Comparison of ENCODE assay signal across 8 mouse cellular contexts in genomic region chr2:26314281-26315071, GRCm38 (mm10). TPM values are rescaled to one million over a fixed set of nuclear protein-coding genes. Genes with fewer than 3 reads are reported as not detected.
DNase-seq lines count a peak whose midpoint lies in the region; ATAC-seq and TF ChIP-seq lines count a peak whose summit lies in the region.

No protein-coding gene starts in this region.

- peak overlapping the region; percentile 96 for H3K27ac ChIP-seq in embryonic facial prominence, embryonic 11.5 days (replicated peaks; ENCODE audit: low read depth, low read length)
- H3K27ac ChIP-seq in lung, postnatal 0 days (ENCODE audit: low read length): peak overlapping the region; percentile 92
- H3K27ac ChIP-seq in stomach, embryonic 14.5 days (ENCODE audit: low read length): peak overlapping the region; percentile 96

- peaks cover 19% of the 10 kb centered on the region for H3K4me1 ChIP-seq in embryonic facial prominence, embryonic 11.5 days (ENCODE audit: control insufficient read depth, insufficient read depth, low read length)
- H3K4me1 ChIP-seq in lung, postnatal 0 days (ENCODE audit: insufficient read depth, low read depth, low read length): peaks cover 21% of the 10 kb centered on the region
- H3K4me1 ChIP-seq in stomach, embryonic 14.5 days (ENCODE audit: control insufficient read depth, insufficient read depth, low read length): peaks cover 34% of the 10 kb centered on the region

- H3K27me3 ChIP-seq in embryonic facial prominence, embryonic 11.5 days (ENCODE audit: control insufficient read depth, insufficient read depth, low read length): no peaks in the 10 kb centered on the region
- H3K27me3 ChIP-seq in lung, postnatal 0 days (replicated peaks; ENCODE audit: insufficient read depth, low read length): no peaks in the 10 kb centered on the region
- H3K27me3 ChIP-seq in stomach, embryonic 14.5 days (ENCODE audit: control insufficient read depth, insufficient read depth, low read length): no peaks in the 10 kb centered on the region

- no peaks in the 10 kb centered on the region for H3K9me3 ChIP-seq in embryonic facial prominence, embryonic 11.5 days (replicated peaks; ENCODE audit: control insufficient read depth, low read length)
- no peaks in the 10 kb centered on the region for H3K9me3 ChIP-seq in lung, postnatal 0 days (ENCODE audit: low read length)
- H3K9me3 ChIP-seq in stomach, embryonic 14.5 days (ENCODE audit: control insufficient read depth, low read depth, low read length): no peaks in the 10 kb centered on the region

- no peaks in the 10 kb centered on the region for H3K36me3 ChIP-seq in embryonic facial prominence, embryonic 11.5 days (replicated peaks; ENCODE audit: control insufficient read depth, insufficient read depth, low read depth, low read length)
- no peaks in the 10 kb centered on the region for H3K36me3 ChIP-seq in lung, postnatal 0 days (ENCODE audit: insufficient read depth, low read length)
- H3K36me3 ChIP-seq in stomach, embryonic 14.5 days (ENCODE audit: control insufficient read depth, insufficient read depth, low read length): no peaks in the 10 kb centered on the region

- DNase-seq in brain, embryonic 14.5 days (ENCODE audit: low read depth): peak; percentile 52
- peak; percentile 82 for DNase-seq in embryonic facial prominence, embryonic 11.5 days (ENCODE audit: low spot score)
- peak; percentile 75 to 77 for DNase-seq in heart, adult 9 months (ENCODE audit: low spot score in 2 of 2)
- DNase-seq in kidney, adult 9 months: peak; percentile 40
- peak; percentile 94 for DNase-seq in lung, postnatal 0 days (ENCODE audit: low spot score)
- DNase-seq in right cerebral cortex, adult 2 months (ENCODE audit: low spot score in 2 of 2): no peak
- DNase-seq in left cerebral cortex, adult 18-20 months (ENCODE audit: low spot score in 2 of 2): no peak

- peak overlapping the region; percentile 95 for H3K4me2 ChIP-seq in embryonic facial prominence, embryonic 11.5 days (ENCODE audit: low read depth, low read length)
- peak overlapping the region; percentile 81 for H3K4me2 ChIP-seq in lung, postnatal 0 days (replicated peaks; ENCODE audit: low read depth, low read length)
- peak overlapping the region; percentile 84 for H3K4me2 ChIP-seq in stomach, embryonic 14.5 days (replicated peaks; ENCODE audit: low read depth, low read length)

- H3K4me3 ChIP-seq in embryonic facial prominence, embryonic 11.5 days (ENCODE audit: low read depth, low read length): peak overlapping the region; percentile 93
- peak overlapping the region; percentile 78; the same call in 1 of the 2 replicates for H3K4me3 ChIP-seq in lung, postnatal 0 days (ENCODE audit: low read depth, low read length)
- H3K4me3 ChIP-seq in stomach, embryonic 14.5 days (ENCODE audit: low read depth, low read length): peak overlapping the region; percentile 90; the same call in 1 of the 2 replicates

- peak overlapping the region; percentile 94 for H3K9ac ChIP-seq in embryonic facial prominence, embryonic 11.5 days (replicated peaks; ENCODE audit: low read length)
- H3K9ac ChIP-seq in lung, postnatal 0 days (replicated peaks; ENCODE audit: low read depth): no peak overlapping the region; the same call in 1 of the 2 replicates
- H3K9ac ChIP-seq in stomach, embryonic 14.5 days (replicated peaks; ENCODE audit: low read depth, low read length): peak overlapping the region; percentile 95; the same call in 1 of the 2 replicates

- TF ChIP-seq EP300 in lung, postnatal 0 days (IDR thresholded peaks at IDR 0.05): peak; percentile 67

- TF ChIP-seq CTCF in brain, embryonic 14.5 days (IDR thresholded peaks at IDR 0.05; ENCODE audit: borderline replicate concordance, extremely low read depth, insufficient read depth, insufficient read length): no peak
- TF ChIP-seq CTCF in lung, postnatal 0 days (IDR thresholded peaks at IDR 0.05): no peak

- 0 out of 2 replicates have a peak, but pooled peaks have one; percentile 8 for ATAC-seq in embryonic facial prominence, embryonic 11.5 days (replicated peaks; ENCODE audit: insufficient number of reproducible peaks, low FRiP score, low TSS enrichment, low read depth)
- ATAC-seq in lung, postnatal 0 days: peak; percentile 69
- no peak for ATAC-seq in stomach, embryonic 14.5 days (ENCODE audit: insufficient number of reproducible peaks, insufficient read depth, low FRiP score, low read depth)

- WGBS in embryonic facial prominence, embryonic 11.5 days: 29% methylated on average over 13 of the region's 13 CpGs
- WGBS in lung, postnatal 0 days: 34% methylated on average over 13 of the region's 13 CpGs
- WGBS in stomach, embryonic 14.5 days: 33% methylated on average over 13 of the region's 13 CpGs

- TF ChIP-seq POLR2A in brain, embryonic 14.5 days (IDR thresholded peaks at IDR 0.05; ENCODE audit: borderline replicate concordance, extremely low read depth, insufficient read depth, insufficient read length, poor library complexity, severe bottlenecking): no peak

RNA-seq across cellular contexts. Expression of gene Gpsm1, which starts 0.8 kb away (rescaled TPM):
- polyA plus RNA-seq in brain, embryonic 14.5 days (2012; rRNA removed): 163 and 195 TPM in 2 replicates
- 31.7 and 39.9 TPM in 2 replicates for polyA plus RNA-seq in embryonic facial prominence, embryonic 11.5 days (2014; fragmentation: Nextera tagmentation; extraction: Ambion mirVana)
- polyA plus RNA-seq in lung, postnatal 0 days (2015; fragmentation: Nextera tagmentation; extraction: Ambion mirVana): 29.0 and 33.0 TPM in 2 replicates
- polyA plus RNA-seq in stomach, embryonic 14.5 days (2014; fragmentation: Nextera tagmentation; extraction: Ambion mirVana): 24.0 and 24.1 TPM in 2 replicates
- 10 to 100 TPM; 50.5 to 61.3 TPM for total RNA-seq in left cerebral cortex, adult 18-20 months (2021)

RNA-seq across cellular contexts. Expression of gene Ccdc187, which starts 20.1 kb away (rescaled TPM):
- polyA plus RNA-seq in brain, embryonic 14.5 days (2012; rRNA removed): 1.4 and 1.9 TPM in 2 replicates
- 0.13 TPM in 1 of 2 replicates, not detected in the other for polyA plus RNA-seq in embryonic facial prominence, embryonic 11.5 days (2014; fragmentation: Nextera tagmentation; extraction: Ambion mirVana)
- 0.61 and 0.77 TPM in 2 replicates for polyA plus RNA-seq in lung, postnatal 0 days (2015; fragmentation: Nextera tagmentation; extraction: Ambion mirVana)
- 0.58 and 1.1 TPM in 2 replicates for polyA plus RNA-seq in stomach, embryonic 14.5 days (2014; fragmentation: Nextera tagmentation; extraction: Ambion mirVana)
- total RNA-seq in left cerebral cortex, adult 18-20 months (2021): 1 to 10 TPM; 2.2 to 2.6 TPM

RNA-seq across cellular contexts. Expression of gene Dnlz, which starts 37.4 kb away (rescaled TPM):
- 31.0 and 32.8 TPM in 2 replicates for polyA plus RNA-seq in brain, embryonic 14.5 days (2012; rRNA removed)
- 25.1 and 29.8 TPM in 2 replicates for polyA plus RNA-seq in embryonic facial prominence, embryonic 11.5 days (2014; fragmentation: Nextera tagmentation; extraction: Ambion mirVana)
- 14.2 and 15.5 TPM in 2 replicates for polyA plus RNA-seq in lung, postnatal 0 days (2015; fragmentation: Nextera tagmentation; extraction: Ambion mirVana)
- 25.6 and 27.6 TPM in 2 replicates for polyA plus RNA-seq in stomach, embryonic 14.5 days (2014; fragmentation: Nextera tagmentation; extraction: Ambion mirVana)
- total RNA-seq in left cerebral cortex, adult 18-20 months (2021): 10 to 100 TPM; 27.7 to 29.4 TPM

RNA-seq across cellular contexts. Expression of gene Card9, which starts 46.2 kb away (rescaled TPM):
- 1.8 and 2.2 TPM in 2 replicates for polyA plus RNA-seq in brain, embryonic 14.5 days (2012; rRNA removed)
- polyA plus RNA-seq in embryonic facial prominence, embryonic 11.5 days (2014; fragmentation: Nextera tagmentation; extraction: Ambion mirVana): 0.40 and 0.41 TPM in 2 replicates
- 9.9 and 10.9 TPM in 2 replicates for polyA plus RNA-seq in lung, postnatal 0 days (2015; fragmentation: Nextera tagmentation; extraction: Ambion mirVana)
- 0.51 and 0.88 TPM in 2 replicates for polyA plus RNA-seq in stomach, embryonic 14.5 days (2014; fragmentation: Nextera tagmentation; extraction: Ambion mirVana)
- total RNA-seq in left cerebral cortex, adult 18-20 months (2021): 1 to 10 TPM; 1.2 to 2.6 TPM

Comparison
In these comparisons a context has a peak if more than half of its experiments do, and no peak if none do; other contexts are left out.
1. DNase-seq: peak in brain, embryonic 14.5 days (single experiment), embryonic facial prominence, embryonic 11.5 days (single experiment), heart, adult 9 months (2 of 2), kidney, adult 9 months (single experiment) and lung, postnatal 0 days (single experiment); none in right cerebral cortex, adult 2 months (0 of 2) and left cerebral cortex, adult 18-20 months (0 of 2).
2. Peak in every context shown above with its lines, with median percentiles within 50 percentile points of each other: H3K27ac ChIP-seq, H3K4me2 ChIP-seq and H3K4me3 ChIP-seq.